Mouse (Mus musculus): ENCODE data around the gene Eef1a2. TPM values are rescaled to one million over a fixed set of nuclear protein-coding genes. Genes with fewer than 3 reads are reported as not detected.

Gene Eef1a2
- polyA plus RNA-seq, 1 experiment from 2014 or later = 0.15 TPM

DNA sequence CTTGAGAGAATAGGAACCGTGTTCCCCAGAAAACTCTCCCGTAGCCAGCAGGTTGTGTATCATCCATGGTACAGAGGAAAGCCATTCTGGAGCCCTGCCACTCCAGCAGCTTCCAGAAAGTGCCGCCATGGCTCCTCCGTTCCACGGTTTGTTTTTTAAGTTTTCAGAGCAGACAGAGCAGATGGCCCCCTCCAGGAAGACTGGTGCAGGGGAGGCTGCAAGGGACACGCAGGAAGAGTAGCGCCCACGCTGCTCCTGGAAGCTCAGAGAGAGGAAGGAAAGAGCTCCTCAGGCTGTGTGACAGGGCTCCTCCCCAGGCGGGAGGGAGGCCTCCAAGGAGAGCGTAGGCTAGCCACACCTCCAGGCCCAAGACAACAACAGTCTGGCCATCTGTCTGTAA lies 36.9 kb downstream of the Eef1a2 start:
- no peak for DNase-seq (ENCODE audit: extremely low spot score, low spot score)
- Histone ChIP-seq H3K4me1 (peaks cover 30% of the 10 kb centered on the region), H3K36me3 (replicated peaks) (no peaks in the 10 kb centered on the region), H3K9me3 (no peaks in the 10 kb centered on the region), H3K4me3 (no peak overlapping the region), H3K27ac (peak overlapping the region; percentile 62; the same call in 1 of the 2 replicates), H3K27me3 (ENCODE audit: poor library complexity, severe bottlenecking) (no peaks in the 10 kb centered on the region)
- 37% methylated on average over 10 of the region's 10 CpGs for WGBS

DNA sequence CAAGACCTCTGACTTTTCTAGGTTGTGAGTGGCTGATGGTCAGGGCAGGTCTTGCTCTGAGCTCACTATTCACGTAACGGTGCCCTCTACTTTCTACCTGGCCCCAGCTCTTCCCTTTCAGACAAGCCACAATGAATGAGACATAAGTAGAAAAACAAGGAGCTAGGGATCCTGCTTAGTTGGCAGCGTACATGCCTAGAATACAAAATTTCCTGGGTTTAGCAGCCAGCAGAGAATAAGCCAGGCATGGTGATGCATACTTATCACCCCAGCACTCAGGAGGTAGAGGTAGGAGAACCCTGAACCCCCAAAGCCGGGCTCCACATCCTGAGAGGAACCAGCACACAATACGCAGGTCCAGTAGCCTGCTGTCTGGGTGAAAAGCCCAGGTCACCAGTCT lies 40.4 kb downstream of the Eef1a2 start:
- H3K4me1 ChIP-seq = peaks cover 46% of the 10 kb centered on the region
- DNase-seq (ENCODE audit: extremely low spot score, low spot score) = no peak

DNA sequence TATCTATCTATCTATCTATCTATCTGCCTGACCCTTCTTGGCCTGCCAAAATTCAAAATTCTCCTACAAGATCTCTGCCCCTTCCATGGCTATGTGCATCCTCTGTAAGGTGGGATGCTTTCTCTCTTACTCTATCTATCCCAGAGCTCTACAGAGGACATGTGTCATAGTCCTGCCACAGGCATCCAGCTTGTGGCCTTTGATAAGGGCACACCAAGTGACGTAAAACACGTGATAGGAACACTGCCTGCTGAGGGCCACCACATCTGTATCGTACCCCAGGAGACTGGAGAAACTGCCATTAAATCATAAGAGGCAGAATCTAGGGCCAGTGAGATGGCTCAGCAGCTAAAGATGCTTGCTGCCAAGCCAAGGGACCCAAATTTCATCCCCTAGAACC lies 41.4 kb downstream of the Eef1a2 start:
- WGBS = 81% methylated on average over 3 of the region's 3 CpGs

More for the DNA sequence above, 40.4 kb downstream of the Eef1a2 start:
- H3K27ac ChIP-seq = no peak overlapping the region
- H3K4me3 ChIP-seq = no peak overlapping the region
- no peaks in the 10 kb centered on the region for H3K9me3 ChIP-seq
- 84% methylated on average over 5 of the region's 5 CpGs for WGBS
- H3K27me3 ChIP-seq (ENCODE audit: poor library complexity, severe bottlenecking) = no peaks in the 10 kb centered on the region
- H3K36me3 ChIP-seq (replicated peaks) = no peaks in the 10 kb centered on the region

DNA sequence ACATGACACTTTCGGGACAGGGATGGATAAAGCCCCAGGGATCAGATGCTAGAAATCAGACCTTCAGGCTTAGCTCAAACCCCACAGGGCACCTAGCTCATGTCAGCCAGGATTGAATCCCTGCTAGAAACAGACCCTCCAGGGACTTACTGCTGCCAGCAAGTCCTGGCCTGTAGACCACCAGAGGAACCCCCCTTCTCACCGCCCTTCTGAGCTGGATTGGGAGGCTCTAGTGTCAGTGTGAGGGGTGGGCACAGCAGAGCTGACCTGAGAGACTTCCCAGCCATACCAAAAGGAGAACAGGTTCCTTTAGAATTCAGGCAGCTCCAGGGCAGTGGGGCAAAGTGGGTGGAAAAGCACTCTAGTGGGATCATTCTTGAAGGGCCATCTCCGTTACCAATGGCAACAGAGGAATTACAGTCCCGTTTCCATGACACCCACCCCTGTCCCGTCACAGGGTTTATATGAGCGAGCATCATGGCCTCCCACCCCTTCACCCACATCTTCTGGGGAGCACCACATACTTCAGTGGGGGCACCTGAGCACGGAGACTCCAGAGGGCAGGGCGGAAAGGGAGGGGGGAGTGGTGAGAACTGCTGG lies 43.0 kb downstream of the Eef1a2 start:
- H3K4me1 ChIP-seq = peaks cover 24% of the 10 kb centered on the region
- no peak overlapping the region for H3K4me3 ChIP-seq
- no peak for DNase-seq (ENCODE audit: extremely low spot score, low spot score)
- H3K27ac ChIP-seq = no peak overlapping the region; the same call in 1 of the 2 replicates
- no peaks in the 10 kb centered on the region for H3K9me3 ChIP-seq
- 76% methylated on average over 8 of the region's 8 CpGs for WGBS
- H3K36me3 ChIP-seq (replicated peaks) = no peaks in the 10 kb centered on the region
- no peaks in the 10 kb centered on the region for H3K27me3 ChIP-seq (ENCODE audit: poor library complexity, severe bottlenecking)

More for the DNA sequence above, 41.4 kb downstream of the Eef1a2 start:
- Histone ChIP-seq H3K4me1 (peaks cover 39% of the 10 kb centered on the region), H3K36me3 (replicated peaks) (no peaks in the 10 kb centered on the region), H3K4me3 (no peak overlapping the region), H3K27ac (no peak overlapping the region), H3K9me3 (no peaks in the 10 kb centered on the region), H3K27me3 (ENCODE audit: poor library complexity, severe bottlenecking) (no peaks in the 10 kb centered on the region)
- DNase-seq (ENCODE audit: extremely low spot score, low spot score) = no peak

DNA sequence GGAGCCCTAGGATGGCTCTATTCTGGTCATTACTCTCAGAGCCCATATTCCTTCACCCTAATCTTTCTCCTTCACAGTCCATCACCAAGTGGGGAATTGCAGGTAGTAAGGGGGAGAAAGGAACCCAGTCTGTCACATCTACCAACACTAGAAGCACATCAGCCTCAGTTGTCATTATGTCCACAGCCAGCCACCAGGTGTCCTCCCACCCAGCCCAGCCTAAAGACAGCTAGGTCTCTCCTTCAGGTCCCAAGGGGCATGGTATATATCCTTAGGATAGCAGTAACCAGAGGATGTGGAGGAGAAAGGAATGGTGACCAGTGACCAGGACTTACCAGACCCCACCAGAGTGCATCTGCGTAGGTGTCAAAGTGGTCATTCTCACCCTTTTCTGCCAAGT lies 45.1 kb downstream of the Eef1a2 start:
- 93% methylated on average over 1 of the region's 1 CpGs for WGBS
- Histone ChIP-seq H3K27ac (no peak overlapping the region), H3K27me3 (ENCODE audit: poor library complexity, severe bottlenecking) (no peaks in the 10 kb centered on the region), H3K9me3 (no peaks in the 10 kb centered on the region), H3K4me1 (peaks cover 20% of the 10 kb centered on the region), H3K36me3 (replicated peaks) (no peaks in the 10 kb centered on the region), H3K4me3 (no peak overlapping the region)
- no peak for DNase-seq (ENCODE audit: extremely low spot score, low spot score)

DNA sequence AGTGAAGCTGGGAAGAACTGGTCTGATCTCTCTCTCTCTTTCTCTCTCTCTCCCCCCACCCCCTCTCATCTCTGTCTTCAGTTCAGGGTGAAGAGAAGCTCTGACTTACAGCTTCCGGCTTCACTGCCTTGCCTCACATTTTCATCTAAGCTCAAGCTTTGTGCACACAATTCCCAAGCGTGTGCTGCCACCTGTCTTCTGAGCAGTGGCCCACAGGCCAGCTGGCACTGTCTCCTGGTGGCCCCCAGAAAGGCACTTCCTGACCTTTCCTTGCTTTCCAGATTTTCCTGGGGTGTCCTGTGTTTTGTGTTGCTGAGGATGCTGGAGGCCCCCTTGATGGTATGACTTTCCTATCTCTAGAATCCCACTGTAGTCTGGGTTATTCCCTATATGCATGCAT lies 52.7 kb downstream of the Eef1a2 start:
- DNase-seq (ENCODE audit: extremely low spot score, low spot score) = no peak
- Histone ChIP-seq H3K36me3 (replicated peaks) (no peaks in the 10 kb centered on the region), H3K4me1 (peaks cover 14% of the 10 kb centered on the region), H3K27me3 (ENCODE audit: poor library complexity, severe bottlenecking) (no peaks in the 10 kb centered on the region), H3K9me3 (no peaks in the 10 kb centered on the region), H3K4me3 (no peak overlapping the region), H3K27ac (no peak overlapping the region)
- WGBS = 82% methylated on average over 2 of the region's 2 CpGs

DNA sequence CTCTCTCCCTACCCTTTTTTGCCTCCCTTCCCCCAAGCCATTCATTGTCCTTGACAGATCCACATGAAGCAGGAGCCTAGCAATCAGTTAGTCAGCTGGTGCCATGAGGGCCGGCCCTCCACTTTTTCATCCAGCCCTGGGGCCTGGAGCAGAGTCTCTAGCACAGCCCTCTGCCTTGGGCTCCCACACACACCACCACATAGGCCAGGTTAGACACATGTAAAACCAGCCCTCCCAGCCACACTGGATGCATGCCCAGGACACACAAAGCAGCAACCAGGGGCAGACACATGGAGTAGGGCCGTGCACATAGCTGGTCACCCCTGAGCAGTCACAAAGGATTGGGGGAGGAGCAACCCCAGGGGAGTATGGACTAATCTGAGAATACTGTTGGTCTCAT lies 54.7 kb downstream of the Eef1a2 start:
- 23% methylated on average over 2 of the region's 2 CpGs for WGBS
- H3K4me3 ChIP-seq = no peak overlapping the region
- no peak for DNase-seq (ENCODE audit: extremely low spot score, low spot score)
- H3K4me1 ChIP-seq = peaks cover 14% of the 10 kb centered on the region
- H3K36me3 ChIP-seq (replicated peaks) = no peaks in the 10 kb centered on the region
- H3K9me3 ChIP-seq = no peaks in the 10 kb centered on the region
- peak overlapping the region; percentile 79 for H3K27ac ChIP-seq
- H3K27me3 ChIP-seq (ENCODE audit: poor library complexity, severe bottlenecking) = no peaks in the 10 kb centered on the region

DNA sequence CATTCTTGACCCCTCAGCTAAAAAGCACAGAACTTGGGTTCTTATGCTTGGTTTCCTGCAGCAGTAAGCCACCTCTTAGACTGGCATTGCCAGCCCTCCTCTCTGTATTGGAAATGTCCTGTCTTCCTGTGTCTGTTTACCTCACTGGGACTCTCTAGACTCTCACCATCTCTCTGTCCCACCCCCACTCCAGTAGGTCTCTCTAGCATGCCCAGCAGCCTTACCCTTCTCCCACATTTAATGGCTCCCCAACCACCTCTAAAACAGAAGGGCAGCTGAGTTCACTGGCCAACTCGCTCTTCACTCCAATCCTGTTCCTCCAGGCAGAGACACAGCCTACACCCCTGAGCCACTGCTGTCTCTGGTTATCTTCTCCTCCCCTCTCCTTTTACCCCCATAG lies 55.2 kb downstream of the Eef1a2 start:
- WGBS = 79% methylated on average over 1 of the region's 1 CpGs
- DNase-seq (ENCODE audit: extremely low spot score, low spot score) = no peak
- H3K36me3 ChIP-seq (replicated peaks) = no peaks in the 10 kb centered on the region
- peak overlapping the region; percentile 79 for H3K27ac ChIP-seq
- H3K4me1 ChIP-seq = peaks cover 14% of the 10 kb centered on the region
- no peaks in the 10 kb centered on the region for H3K9me3 ChIP-seq
- H3K4me3 ChIP-seq = no peak overlapping the region
- no peaks in the 10 kb centered on the region for H3K27me3 ChIP-seq (ENCODE audit: poor library complexity, severe bottlenecking)

DNA sequence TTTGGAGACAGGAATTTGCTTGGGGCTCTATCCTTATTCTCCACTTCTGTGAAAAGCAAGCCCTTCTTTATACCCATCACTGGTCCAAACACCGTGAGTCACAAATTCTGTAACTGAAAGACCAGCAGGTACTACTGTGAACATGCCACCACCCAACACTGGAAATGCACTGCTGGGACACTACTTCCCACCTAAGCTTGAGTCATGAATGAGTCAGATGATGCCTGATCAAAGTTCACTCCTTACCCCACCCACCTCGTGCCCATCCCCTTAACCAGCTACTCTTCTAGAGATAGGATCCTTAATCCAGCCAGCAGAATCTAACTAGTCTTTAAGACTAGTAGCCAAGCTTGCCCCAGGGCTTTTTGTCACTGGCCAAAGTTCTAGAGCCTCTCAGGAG lies 56.7 kb downstream of the Eef1a2 start:
- WGBS = 84% methylated on average over 2 of the region's 2 CpGs
- H3K36me3 ChIP-seq (replicated peaks) = no peaks in the 10 kb centered on the region
- H3K4me1 ChIP-seq = peaks cover 14% of the 10 kb centered on the region
- no peak for DNase-seq (ENCODE audit: extremely low spot score, low spot score)
- no peaks in the 10 kb centered on the region for H3K27me3 ChIP-seq (ENCODE audit: poor library complexity, severe bottlenecking)
- no peaks in the 10 kb centered on the region for H3K9me3 ChIP-seq
- no peak overlapping the region for H3K4me3 ChIP-seq
- H3K27ac ChIP-seq = no peak overlapping the region

Other genes starting within 250 kb of the Eef1a2 start
- 47.4 and 56.6 TPM in 2 replicates for gene Ythdf1, start 236.1 kb downstream of the Eef1a2 start, polyA plus RNA-seq (2016; fragmentation: Nextera tagmentation; extraction: Ambion mirVana)
- gene Birc7, start 228.0 kb downstream of the Eef1a2 start, polyA plus RNA-seq (2016; fragmentation: Nextera tagmentation; extraction: Ambion mirVana) = 0.54 and 0.56 TPM in 2 replicates
- gene Nkain4, start 202.3 kb downstream of the Eef1a2 start, polyA plus RNA-seq (2016; fragmentation: Nextera tagmentation; extraction: Ambion mirVana) = 19.7 and 27.0 TPM in 2 replicates
- gene Arfgap1, start 189.8 kb downstream of the Eef1a2 start, polyA plus RNA-seq (2016; fragmentation: Nextera tagmentation; extraction: Ambion mirVana) = 79.5 and 80.3 TPM in 2 replicates
- 0.07 and 0.17 TPM in 2 replicates for gene Col20a1, start 170.5 kb downstream of the Eef1a2 start, polyA plus RNA-seq (2016; fragmentation: Nextera tagmentation; extraction: Ambion mirVana)
- gene Chrna4, start 113.5 kb downstream of the Eef1a2 start, polyA plus RNA-seq (2016; fragmentation: Nextera tagmentation; extraction: Ambion mirVana) = 5.7 and 5.8 TPM in 2 replicates
- gene Kcnq2, start 21.7 kb downstream of the Eef1a2 start, polyA plus RNA-seq (2016; fragmentation: Nextera tagmentation; extraction: Ambion mirVana) = 2.9 and 3.8 TPM in 2 replicates
- gene Ppdpf, start 30.2 kb upstream of the Eef1a2 start, polyA plus RNA-seq (2016; fragmentation: Nextera tagmentation; extraction: Ambion mirVana) = 387 and 397 TPM in 2 replicates
- gene Ptk6, start 45.8 kb upstream of the Eef1a2 start, polyA plus RNA-seq (2016; fragmentation: Nextera tagmentation; extraction: Ambion mirVana) = not detected in 2 replicates
- 0.12 and 0.15 TPM in 2 replicates for gene Srms, start 56.2 kb upstream of the Eef1a2 start, polyA plus RNA-seq (2016; fragmentation: Nextera tagmentation; extraction: Ambion mirVana)
- 0.47 and 0.68 TPM in 2 replicates for gene Fndc11, start 63.0 kb upstream of the Eef1a2 start, polyA plus RNA-seq (2016; fragmentation: Nextera tagmentation; extraction: Ambion mirVana)
- 0.69 and 0.77 TPM in 2 replicates for gene Helz2, start 85.0 kb upstream of the Eef1a2 start, polyA plus RNA-seq (2016; fragmentation: Nextera tagmentation; extraction: Ambion mirVana)
- 20.7 and 21.6 TPM in 2 replicates for gene Gmeb2, start 131.0 kb upstream of the Eef1a2 start, polyA plus RNA-seq (2016; fragmentation: Nextera tagmentation; extraction: Ambion mirVana)
- gene Stmn3, start 157.5 kb upstream of the Eef1a2 start, polyA plus RNA-seq (2016; fragmentation: Nextera tagmentation; extraction: Ambion mirVana) = 56.4 and 76.0 TPM in 2 replicates
- gene Rtel1, start 162.7 kb upstream of the Eef1a2 start, polyA plus RNA-seq (2016; fragmentation: Nextera tagmentation; extraction: Ambion mirVana) = 81.3 and 83.6 TPM in 2 replicates
- 43.7 and 47.4 TPM in 2 replicates for gene Zgpat, start 207.9 kb upstream of the Eef1a2 start, polyA plus RNA-seq (2016; fragmentation: Nextera tagmentation; extraction: Ambion mirVana)
- 80.0 and 84.5 TPM in 2 replicates for gene Arfrp1, start 208.4 kb upstream of the Eef1a2 start, polyA plus RNA-seq (2016; fragmentation: Nextera tagmentation; extraction: Ambion mirVana)
- 29.8 TPM in 2 replicates for gene Lime1, start 223.1 kb upstream of the Eef1a2 start, polyA plus RNA-seq (2016; fragmentation: Nextera tagmentation; extraction: Ambion mirVana)

All from forebrain, embryonic 10.5 days (tissue).